In the genomic region with DNA sequence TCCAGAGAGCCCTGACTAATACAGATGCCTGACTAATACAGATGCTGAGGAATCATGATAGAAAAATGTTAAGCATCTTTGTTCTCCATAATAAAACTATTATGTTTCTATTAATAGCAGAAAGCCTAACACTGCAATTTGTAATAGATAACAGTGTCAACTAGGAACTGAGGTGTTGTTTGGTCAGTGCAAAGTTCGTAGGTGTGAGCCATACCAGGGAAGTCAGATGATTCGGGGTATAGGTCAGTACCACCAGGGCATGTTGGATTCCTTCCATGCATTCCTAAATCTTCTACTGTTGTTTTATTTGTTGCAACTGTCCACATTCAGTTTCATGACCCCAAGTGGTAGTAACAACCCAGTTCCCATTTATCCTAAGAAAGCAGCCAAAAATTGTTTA, we compare ENCODE assay signal across 24 mouse cellular contexts.
"Had no signal": no experiment of that assay in that cellular context is flagged by ENCODE, and none has a peak within 500 bp of the region (broad histone marks: within the 10 kb centered on the region; RNA-seq: fewer than 3 reads in every experiment).

No protein-coding gene starts in this region.

- H3K4me3 ChIP-seq: heart, adult 2 months; heart, embryonic 13.5 days; heart, embryonic 15.5 days; hindbrain, embryonic 13.5 days; hindbrain, embryonic 15.5 days; layer of hippocampus, adult 2 months; limb, embryonic 13.5 days; limb, embryonic 15.5 days; liver, embryonic 13.5 days; liver, embryonic 15.5 days had no signal

- H3K27ac ChIP-seq: heart, adult 2 months; heart, embryonic 13.5 days; heart, embryonic 15.5 days; hindbrain, embryonic 13.5 days; hindbrain, embryonic 15.5 days; hindbrain, postnatal 0 days; layer of hippocampus, adult 2 months; limb, embryonic 13.5 days; limb, embryonic 15.5 days; liver, embryonic 13.5 days; liver, embryonic 15.5 days had no signal

- H3K36me3 ChIP-seq: heart, embryonic 13.5 days; heart, embryonic 15.5 days; hindbrain, embryonic 13.5 days; hindbrain, embryonic 15.5 days; limb, embryonic 13.5 days; limb, embryonic 15.5 days; liver, embryonic 13.5 days; liver, embryonic 15.5 days had no signal

- H3K4me2 ChIP-seq: heart, embryonic 11.5 days; heart, embryonic 13.5 days; heart, embryonic 15.5 days; hindbrain, embryonic 13.5 days; hindbrain, embryonic 15.5 days; limb, embryonic 13.5 days; limb, embryonic 15.5 days; liver, embryonic 11.5 days; liver, embryonic 13.5 days; liver, embryonic 15.5 days had no signal

- H3K9me3 ChIP-seq: heart, embryonic 13.5 days; heart, embryonic 15.5 days; hindbrain, embryonic 13.5 days; hindbrain, embryonic 15.5 days; limb, embryonic 13.5 days; limb, embryonic 15.5 days; liver, embryonic 13.5 days; liver, embryonic 15.5 days had no signal

- H3K9ac ChIP-seq: heart, embryonic 13.5 days; heart, embryonic 15.5 days; hindbrain, embryonic 13.5 days; hindbrain, embryonic 15.5 days; limb, embryonic 13.5 days; limb, embryonic 15.5 days; liver, embryonic 13.5 days; liver, embryonic 15.5 days had no signal

- ATAC-seq: hindbrain, postnatal 0 days had no signal

- DNase-seq: gastrocnemius, postnatal 14 days; gastrocnemius, postnatal 36 days; heart, adult 11 months; heart, adult 2 months; heart, postnatal 14 days; heart, postnatal 36 days; kidney, adult 18-20 months; kidney, postnatal 10 days; kidney, postnatal 25 days; kidney, postnatal 4 days; layer of hippocampus, postnatal 36 days; left cerebral cortex, postnatal 4 days; liver, embryonic 13.5 days had no signal

- H3K4me1 ChIP-seq: heart, embryonic 13.5 days; heart, embryonic 15.5 days; hindbrain, embryonic 13.5 days; hindbrain, embryonic 15.5 days; limb, embryonic 13.5 days; limb, embryonic 15.5 days; liver, embryonic 13.5 days; liver, embryonic 15.5 days had no signal

- H3K27me3 ChIP-seq: heart, embryonic 13.5 days; heart, embryonic 15.5 days; hindbrain, embryonic 13.5 days; hindbrain, embryonic 15.5 days; limb, embryonic 13.5 days; limb, embryonic 15.5 days; liver, embryonic 13.5 days; liver, embryonic 15.5 days had no signal
